Mouse (Mus musculus) T-cell, adult 2 months (primary cell): ENCODE results near the gene Notch3.
"Not testable (repeated sequence)": the region's sequence is repeated elsewhere in the genome, so short reads cannot be mapped to it uniquely, and the experiment has no call there.

ENCODE experiments used
- DNase-seq: peaks from one replicate; pipeline ENCODE4 v3.0.0; 2022; ENCODE audit warnings: low spot score

The Notch3 gene

DNA sequence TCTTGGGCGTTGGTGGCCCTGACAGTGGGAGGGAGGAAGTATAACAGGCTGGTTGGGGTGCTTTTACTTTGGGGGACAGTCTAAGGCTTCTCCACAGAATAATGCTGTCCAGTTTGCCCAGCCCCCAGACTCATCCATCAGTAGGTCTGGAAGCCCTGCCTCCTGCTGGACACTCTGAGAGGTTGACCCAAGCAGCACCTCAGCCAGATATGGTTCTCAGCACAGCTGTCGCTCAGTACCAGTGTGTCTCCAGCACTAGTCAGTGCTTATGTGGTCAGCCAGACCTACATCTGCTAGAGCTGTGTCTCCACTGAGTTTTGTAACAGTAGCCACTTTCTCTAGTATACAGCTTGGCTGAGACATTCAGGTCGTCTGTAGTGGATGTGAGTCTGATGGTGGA is 48.2 kb downstream of the Notch3 start:
- no peak for DNase-seq

DNA sequence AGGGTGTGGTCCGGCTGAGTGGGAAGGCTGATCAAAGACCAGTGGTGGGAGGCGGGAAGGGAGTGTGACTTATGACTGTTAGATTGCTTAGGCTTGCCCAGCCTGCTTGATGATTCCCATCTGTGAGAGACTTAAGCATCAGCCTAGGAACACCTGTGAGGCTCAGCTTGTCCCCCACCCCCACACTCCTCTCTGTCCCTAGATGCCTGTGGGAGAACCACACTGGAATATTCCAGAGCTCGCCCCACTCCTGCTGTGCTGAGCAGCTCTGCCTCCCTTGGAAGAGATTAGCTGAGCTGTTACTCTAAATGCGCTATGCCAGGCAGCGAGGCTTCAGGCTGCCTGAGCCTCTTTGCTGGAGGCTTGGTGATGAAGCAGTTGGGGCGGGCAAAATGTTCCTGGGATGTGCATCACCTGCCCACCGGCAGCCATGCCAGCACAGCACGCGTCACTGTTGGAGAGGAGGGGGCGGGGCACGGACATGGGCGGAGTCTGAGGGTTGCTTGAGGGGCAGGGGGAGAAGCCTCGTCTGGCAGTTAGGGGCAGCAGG is 48.7 kb downstream of the Notch3 start:
- DNase-seq = not testable (repeated sequence)

DNA sequence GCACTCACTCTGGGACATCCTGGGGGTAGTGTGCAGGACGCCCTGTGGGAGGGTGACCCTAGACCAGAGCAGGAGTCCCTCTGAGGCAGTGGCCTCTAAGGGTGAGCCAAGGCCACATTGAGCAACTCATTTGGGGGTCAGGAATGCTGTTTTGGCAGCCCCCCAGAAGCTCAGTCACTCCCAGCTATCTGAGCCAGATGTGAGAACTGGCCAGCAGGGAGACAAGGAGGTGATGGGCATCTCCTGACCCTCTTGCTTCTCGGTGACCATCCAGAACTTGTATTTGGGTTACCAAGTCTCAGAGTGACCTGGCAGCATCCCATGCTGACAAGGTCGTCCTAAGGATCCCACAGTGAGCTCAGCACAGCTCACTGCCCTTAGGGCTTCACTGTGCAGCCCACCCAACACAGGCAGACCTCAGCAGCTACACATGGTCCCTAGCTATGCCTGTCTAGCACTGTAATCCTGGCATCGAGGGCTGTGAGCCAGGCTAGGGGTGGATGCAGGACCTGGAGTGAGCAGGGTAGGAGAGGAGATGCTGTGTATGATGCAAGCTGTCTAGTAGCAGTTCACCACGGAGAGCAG is 49.3 kb downstream of the Notch3 start:
- no peak for DNase-seq

DNA sequence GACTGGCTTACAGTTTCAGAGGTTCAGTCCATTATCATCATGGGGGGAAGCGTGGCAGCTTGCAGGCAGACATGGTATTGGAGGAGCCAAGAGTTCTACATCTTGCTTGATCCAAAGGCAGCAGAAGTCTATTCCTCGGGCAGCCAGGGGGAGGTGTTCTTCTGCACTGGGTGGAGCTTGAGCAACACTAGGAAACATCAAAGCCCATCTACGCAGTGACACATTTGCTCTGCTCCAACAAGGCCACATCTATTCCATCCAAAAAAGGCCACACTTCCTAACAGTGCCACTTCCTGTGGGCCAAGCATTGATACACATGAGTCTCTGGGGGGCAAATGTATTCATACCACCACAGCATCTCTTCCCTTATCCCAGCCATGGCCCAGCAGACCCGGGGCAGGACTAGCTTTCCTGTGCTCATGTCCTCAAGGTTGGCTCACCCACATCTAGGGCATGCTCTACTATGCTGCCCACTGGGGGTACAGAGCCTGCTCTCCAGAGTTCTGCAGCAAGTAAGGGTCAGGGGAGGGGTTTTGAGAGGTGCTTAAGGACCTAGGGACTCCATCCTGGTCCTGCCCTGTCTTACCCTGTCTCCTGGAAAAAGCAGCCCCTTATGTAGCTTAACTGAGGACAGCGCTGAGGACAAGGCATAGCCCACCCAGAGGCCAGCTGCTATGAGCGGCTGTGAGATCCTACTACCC is 49.9 kb downstream of the Notch3 start:
- no peak for DNase-seq

DNA sequence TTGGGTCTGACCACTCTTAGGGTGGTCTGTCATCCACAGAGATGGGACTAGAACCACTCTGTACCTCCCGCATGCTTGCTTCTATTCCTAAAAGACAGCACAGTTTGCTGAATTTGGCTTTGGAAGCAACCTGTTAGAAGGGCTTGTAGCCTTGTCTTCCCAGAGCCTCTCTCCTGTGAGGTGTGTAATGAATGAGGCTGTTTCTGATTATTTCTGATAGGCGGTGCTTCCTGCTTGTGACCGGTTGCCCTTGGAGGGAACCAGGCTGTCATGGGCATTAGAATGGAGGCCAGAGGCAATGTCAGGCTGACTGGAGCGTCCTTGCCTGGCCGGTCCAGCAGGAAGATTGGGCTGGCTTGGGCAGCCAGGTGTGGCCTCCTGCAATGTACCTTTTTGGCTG is 52.2 kb downstream of the Notch3 start:
- DNase-seq = not testable (repeated sequence)

GRCm38 (mm10) chr17:32113523-32114421 is 52.9 kb downstream of the Notch3 start:
- peak; percentile 13 for DNase-seq

GRCm38 (mm10) chr17:32113255-32113522 is 53.5 kb downstream of the Notch3 start:
- DNase-seq = no peak

GRCm38 (mm10) chr17:32112434-32113254 is 54.0 kb downstream of the Notch3 start:
- DNase-seq = no peak

- no peak for DNase-seq
Measured at GRCm38 (mm10) chr17:32110980-32111780, 55.5 kb downstream of the Notch3 start.

GRCm38 (mm10) chr17:32110424-32110823 is 56.2 kb downstream of the Notch3 start:
- no peak for DNase-seq

GRCm38 (mm10) chr17:32109201-32109940 is 57.3 kb downstream of the Notch3 start:
- no peak for DNase-seq

- not testable (repeated sequence) for DNase-seq
Measured at GRCm38 (mm10) chr17:32108320-32109011, 58.2 kb downstream of the Notch3 start.

DNA sequence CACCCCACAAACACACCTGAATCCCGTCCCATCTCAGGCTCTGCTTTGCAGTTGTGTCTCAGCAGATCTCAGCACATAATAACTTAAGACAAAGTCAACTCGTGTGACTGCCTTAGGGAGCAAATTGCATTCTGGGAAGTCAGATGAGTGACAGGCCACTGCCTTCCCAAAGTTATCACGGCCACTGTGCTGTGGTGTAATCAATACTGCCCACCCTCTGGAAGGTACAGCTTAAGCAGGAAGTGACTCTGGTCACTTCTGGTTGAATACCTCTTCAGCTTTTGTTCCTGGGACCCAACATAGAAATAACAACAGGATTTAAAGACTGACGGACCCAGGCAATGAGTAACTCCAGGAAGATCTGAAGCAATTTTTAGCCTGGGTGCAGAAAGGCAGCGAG is 58.8 kb downstream of the Notch3 start:
- no peak for DNase-seq

- DNase-seq = no peak
Measured at GRCm38 (mm10) chr17:32106358-32106757, 60.3 kb downstream of the Notch3 start.

DNA sequence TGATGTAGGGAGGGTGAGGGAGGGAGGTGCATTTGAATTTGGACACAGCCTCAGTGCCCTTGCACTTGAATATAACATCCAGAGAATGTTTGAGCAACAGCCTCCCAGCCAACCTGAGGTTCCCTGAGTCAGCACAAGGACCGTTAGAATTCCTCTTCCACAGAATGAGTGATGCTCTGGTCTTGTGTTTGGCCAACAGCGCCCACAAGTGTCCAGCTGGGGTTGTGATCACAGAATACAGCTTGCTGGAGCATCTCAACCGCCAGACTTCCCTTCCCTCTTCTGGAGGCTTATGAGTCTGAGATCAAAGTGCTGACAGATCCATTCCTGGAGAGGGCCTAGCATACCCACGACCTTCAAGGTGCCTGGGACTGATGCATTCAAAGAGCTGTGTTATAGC is 63.6 kb downstream of the Notch3 start:
- no peak for DNase-seq

- DNase-seq = peak; percentile 52
Measured at GRCm38 (mm10) chr17:32099943-32100586, 66.6 kb downstream of the Notch3 start.

DNA sequence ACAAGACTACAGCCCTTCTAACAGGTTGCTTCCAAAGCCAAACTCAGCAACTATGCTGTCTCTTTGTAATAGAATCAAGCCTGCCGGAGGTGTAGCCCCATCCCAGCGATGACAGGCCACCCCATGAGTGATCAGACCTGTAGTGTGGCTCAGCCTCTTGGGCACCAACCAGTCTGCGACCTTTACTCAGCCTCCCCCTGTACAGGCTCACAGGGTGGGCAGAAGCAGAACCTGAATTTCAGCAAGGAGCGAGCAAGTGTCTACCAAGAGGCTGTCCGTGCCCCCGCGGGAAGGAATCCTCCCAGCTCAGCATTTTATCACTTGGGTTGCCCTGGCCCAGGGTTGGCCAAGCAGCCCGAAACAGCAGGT is 67.1 kb downstream of the Notch3 start:
- no peak for DNase-seq

- not testable (repeated sequence) for DNase-seq
Measured at GRCm38 (mm10) chr17:32098905-32099304, 67.7 kb downstream of the Notch3 start.

- no peak for DNase-seq
Measured at GRCm38 (mm10) chr17:32097676-32098075, 69.0 kb downstream of the Notch3 start.
